Mouse (Mus musculus): ENCODE measurements around the gene Trim8. TPM values are rescaled to one million over a fixed set of nuclear protein-coding genes. Genes with fewer than 3 reads are reported as not detected.
A peak's percentile ranks its signal among the peaks of the same experiment; 100 is the strongest.

The Trim8 gene
- polyA plus RNA-seq (2015; fragmentation: Nextera tagmentation; extraction: Ambion mirVana) = 27.8 and 30.5 TPM in 2 replicates

DNA sequence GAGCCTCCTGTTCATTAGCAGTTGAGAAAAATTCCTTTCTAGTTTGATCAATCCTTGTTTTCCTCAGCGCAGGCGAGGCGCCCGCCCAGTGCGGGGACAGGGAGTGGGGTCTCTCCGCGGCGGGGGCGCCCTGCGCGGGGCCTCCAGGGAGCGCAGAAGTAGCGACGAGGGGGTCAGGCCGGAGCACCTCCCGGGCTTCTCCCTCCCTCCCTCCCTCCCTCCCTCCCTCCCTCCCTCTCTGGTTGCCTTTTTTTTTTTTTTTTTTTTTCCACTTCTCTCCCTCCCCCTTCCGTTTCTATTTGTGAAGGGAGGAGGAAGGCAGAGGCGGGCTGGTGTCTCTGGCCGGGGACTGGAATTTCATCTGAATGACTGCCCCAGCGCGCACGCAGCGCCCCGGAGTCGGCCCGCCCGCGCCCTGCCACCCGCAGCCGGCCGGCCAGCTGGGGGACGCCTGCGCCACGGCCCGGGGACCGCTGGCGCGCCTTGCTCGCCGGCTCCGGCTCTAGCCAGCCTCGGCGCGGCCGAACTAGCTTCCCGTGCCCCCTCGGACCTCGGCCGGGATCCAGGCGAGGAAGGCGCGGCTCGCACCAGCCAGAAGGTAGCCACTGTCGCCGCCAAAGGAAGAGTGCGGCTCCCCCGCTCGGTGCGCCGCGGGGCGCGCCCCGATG is at the start of gene Trim8:
Trim8 (plus strand) TSS at position 302 of the 668 bp plus-strand sequence.
- Histone ChIP-seq H3K36me3 (ENCODE audit: insufficient read depth, low read length) (0 out of 2 replicates have a peak, but pooled peaks cover 15% of the 10 kb centered on the region), H3K9ac (ENCODE audit: low read depth, low read length) (peak within 1 kb of the TSS; percentile 99), H3K27ac (peak within 1 kb of the TSS; percentile 100), H3K9me3 (replicated peaks; ENCODE audit: low read length) (no peaks in the 10 kb centered on the region), H3K27me3 (ENCODE audit: insufficient read depth, low read length) (no peaks in the 10 kb centered on the region), H3K4me3 (replicated peaks; ENCODE audit: low read depth, low read length) (peak within 1 kb of the TSS; percentile 96), H3K4me2 (ENCODE audit: low read length) (peak within 1 kb of the TSS; percentile 91), H3K4me1 (replicated peaks; ENCODE audit: insufficient read depth, low read length) (peaks cover 19% of the 10 kb centered on the region)
- TF ChIP-seq CTCF (IDR thresholded peaks at IDR 0.05; ENCODE audit: low read depth) = no peak
- ATAC-seq (replicated peaks; ENCODE audit: low FRiP score, low read depth) (peak; percentile 33), DNase-seq (ENCODE audit: low spot score) (peak; percentile 92)
- under 1% methylated on average over 52 of the region's 64 CpGs for WGBS

DNA sequence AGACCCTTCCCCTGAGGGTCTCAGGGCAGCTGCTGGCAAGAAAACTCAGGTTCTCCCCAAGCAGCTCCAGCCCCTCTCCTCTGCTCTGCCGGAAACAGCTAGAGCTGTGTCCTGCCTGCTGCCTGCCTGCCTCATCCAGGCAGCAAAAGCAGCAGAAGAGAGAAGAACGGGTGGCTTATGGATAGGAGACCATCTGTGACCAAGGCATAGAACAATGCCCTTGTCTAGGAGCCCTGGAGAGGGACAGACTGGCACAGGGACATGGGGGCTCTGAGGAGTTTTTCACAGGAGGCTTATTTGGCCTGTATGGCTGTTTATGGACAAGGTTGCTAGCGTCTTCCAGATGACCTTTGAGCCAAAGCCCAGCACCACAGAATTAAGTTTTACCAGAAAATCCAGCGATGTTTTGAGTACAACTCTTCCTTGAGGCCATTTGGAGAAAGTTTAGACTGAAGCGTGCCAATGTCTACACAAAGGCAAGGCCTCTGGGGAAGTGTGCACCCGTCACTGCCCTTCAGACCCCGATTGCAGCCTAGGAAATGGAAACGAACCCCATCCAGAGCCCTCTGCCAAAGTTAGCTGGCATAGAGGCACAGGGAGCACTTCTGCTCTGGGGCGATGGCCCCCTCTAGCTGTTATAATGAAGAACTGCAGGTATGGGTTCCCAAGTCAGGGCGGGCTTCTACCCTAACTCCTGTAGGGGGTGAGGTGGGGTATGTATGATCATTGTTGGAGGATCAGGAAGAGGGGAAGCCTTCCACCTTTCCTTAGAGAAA is 49.3 kb upstream of the Trim8 start:
- Histone ChIP-seq H3K4me3 (replicated peaks; ENCODE audit: low read depth, low read length) (no peak overlapping the region), H3K27me3 (ENCODE audit: insufficient read depth, low read length) (no peaks in the 10 kb centered on the region), H3K9me3 (replicated peaks; ENCODE audit: low read length) (no peaks in the 10 kb centered on the region), H3K4me2 (ENCODE audit: low read length) (no peak overlapping the region), H3K9ac (ENCODE audit: low read depth, low read length) (no peak overlapping the region), H3K27ac (peak overlapping the region; percentile 37; the same call in 1 of the 2 replicates), H3K4me1 (replicated peaks; ENCODE audit: insufficient read depth, low read length) (peaks cover 55% of the 10 kb centered on the region), H3K36me3 (ENCODE audit: insufficient read depth, low read length) (peaks cover 4% of the 10 kb centered on the region; the same call in 1 of the 2 replicates)
- 41% methylated on average over 10 of the region's 10 CpGs for WGBS
- peak; percentile 86 for TF ChIP-seq CTCF (IDR thresholded peaks at IDR 0.05; ENCODE audit: low read depth)
- ATAC-seq (replicated peaks; ENCODE audit: low FRiP score, low read depth) (no peak), DNase-seq (ENCODE audit: low spot score) (peak; percentile 83)

DNA sequence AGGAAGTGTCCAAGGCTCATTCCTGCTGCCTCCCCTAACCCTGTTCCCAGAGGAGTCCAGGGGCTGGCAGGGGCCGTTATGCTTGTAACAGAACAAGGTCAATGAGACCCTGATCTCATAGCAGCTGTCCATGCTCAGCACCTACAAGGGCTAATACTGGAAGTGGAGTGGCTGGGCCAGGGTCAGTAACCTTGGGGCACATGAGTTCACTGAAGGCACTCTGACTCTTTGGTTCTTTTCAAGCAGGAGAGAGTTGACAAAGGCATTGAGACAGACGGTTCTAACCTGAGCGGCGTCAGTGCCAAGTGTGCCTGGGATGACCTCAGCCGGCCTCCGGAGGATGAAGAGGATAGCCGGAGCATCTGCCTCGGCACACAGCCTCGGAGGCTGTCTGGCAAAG is 48.6 kb upstream of the Trim8 start:
- 71% methylated on average over 9 of the region's 9 CpGs for WGBS
- H3K4me3 ChIP-seq (replicated peaks; ENCODE audit: low read depth, low read length) = no peak overlapping the region
- DNase-seq (ENCODE audit: low spot score) (no peak), ATAC-seq (replicated peaks; ENCODE audit: low FRiP score, low read depth) (no peak)
- H3K9me3 ChIP-seq (replicated peaks; ENCODE audit: low read length) = no peaks in the 10 kb centered on the region
- peak overlapping the region; percentile 96 for H3K27ac ChIP-seq
- H3K36me3 ChIP-seq (ENCODE audit: insufficient read depth, low read length) = peaks cover 4% of the 10 kb centered on the region; the same call in 1 of the 2 replicates
- no peak overlapping the region for H3K4me2 ChIP-seq (ENCODE audit: low read length)
- no peak overlapping the region for H3K9ac ChIP-seq (ENCODE audit: low read depth, low read length)
- no peak for TF ChIP-seq CTCF (IDR thresholded peaks at IDR 0.05; ENCODE audit: low read depth)
- no peaks in the 10 kb centered on the region for H3K27me3 ChIP-seq (ENCODE audit: insufficient read depth, low read length)
- peaks cover 60% of the 10 kb centered on the region for H3K4me1 ChIP-seq (replicated peaks; ENCODE audit: insufficient read depth, low read length)

DNA sequence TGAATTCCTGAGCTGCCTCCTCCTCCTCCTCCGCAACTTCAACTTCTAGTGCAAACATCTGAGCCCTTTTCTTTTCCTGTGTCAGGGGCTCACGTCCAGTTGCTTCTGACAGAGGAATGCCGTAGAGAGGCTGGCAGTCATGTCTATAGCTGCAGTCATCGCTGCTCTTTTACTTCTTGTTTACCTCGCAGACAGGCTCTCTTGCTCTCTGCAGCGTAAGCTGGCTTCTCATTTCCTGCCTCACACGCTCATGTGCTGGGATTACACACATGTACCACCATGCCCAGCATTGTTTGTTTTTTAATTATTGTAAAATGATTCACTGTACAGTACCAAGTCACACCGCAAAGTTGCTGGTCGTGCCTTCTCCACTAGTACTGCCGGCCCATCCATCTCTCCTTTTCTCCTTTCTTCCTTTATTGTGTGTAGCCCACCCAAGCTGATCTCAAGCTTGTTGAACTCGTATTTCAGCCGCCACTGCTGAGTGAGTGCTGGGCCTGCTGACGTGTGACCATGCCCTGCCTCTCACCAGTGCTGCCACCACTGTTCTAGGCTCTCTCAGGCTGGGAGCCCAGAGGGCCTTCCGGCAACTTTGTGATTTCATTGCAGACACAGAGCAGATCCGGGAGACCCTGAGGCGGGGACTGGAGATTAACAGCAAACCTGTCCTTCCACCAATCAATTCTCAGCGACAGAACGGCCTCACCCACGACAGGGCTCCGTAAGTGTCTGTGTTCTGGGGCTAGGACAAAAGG is 47.2 kb upstream of the Trim8 start:
- peak; percentile 63 for DNase-seq (ENCODE audit: low spot score)

GRCm38 (mm10) chr19:46455032-46455431 is 46.5 kb upstream of the Trim8 start:
- Histone ChIP-seq H3K4me1 (replicated peaks; ENCODE audit: insufficient read depth, low read length) (peaks cover 70% of the 10 kb centered on the region), H3K36me3 (ENCODE audit: insufficient read depth, low read length) (peaks cover 4% of the 10 kb centered on the region; the same call in 1 of the 2 replicates), H3K9ac (ENCODE audit: low read depth, low read length) (peak overlapping the region; percentile 49; the same call in 1 of the 2 replicates), H3K27me3 (ENCODE audit: insufficient read depth, low read length) (no peaks in the 10 kb centered on the region), H3K9me3 (replicated peaks; ENCODE audit: low read length) (no peaks in the 10 kb centered on the region), H3K4me2 (ENCODE audit: low read length) (0 out of 2 replicates have a peak overlapping the region, but pooled peaks have one; percentile 25), H3K27ac (peak overlapping the region; percentile 96), H3K4me3 (replicated peaks; ENCODE audit: low read depth, low read length) (no peak overlapping the region)
- ATAC-seq (replicated peaks; ENCODE audit: low FRiP score, low read depth) = no peak; the same call in 1 of the 2 replicates
- 4% methylated on average over 1 of the region's 1 CpGs for WGBS
- peak; percentile 70 for DNase-seq (ENCODE audit: low spot score)
- no peak for TF ChIP-seq CTCF (IDR thresholded peaks at IDR 0.05; ENCODE audit: low read depth)

More for the DNA sequence above, 47.2 kb upstream of the Trim8 start:
- H3K4me3 ChIP-seq (replicated peaks; ENCODE audit: low read depth, low read length) = no peak overlapping the region
- WGBS = 15% methylated on average over 20 of the region's 20 CpGs
- no peaks in the 10 kb centered on the region for H3K9me3 ChIP-seq (replicated peaks; ENCODE audit: low read length)
- H3K27me3 ChIP-seq (ENCODE audit: insufficient read depth, low read length) = no peaks in the 10 kb centered on the region
- TF ChIP-seq CTCF (IDR thresholded peaks at IDR 0.05; ENCODE audit: low read depth) = no peak
- H3K4me2 ChIP-seq (ENCODE audit: low read length) = no peak overlapping the region
- ATAC-seq (replicated peaks; ENCODE audit: low FRiP score, low read depth) = peak; percentile 55
- H3K4me1 ChIP-seq (replicated peaks; ENCODE audit: insufficient read depth, low read length) = peaks cover 66% of the 10 kb centered on the region
- H3K27ac ChIP-seq = peak overlapping the region; percentile 96
- H3K9ac ChIP-seq (ENCODE audit: low read depth, low read length) = peak overlapping the region; percentile 49
- peaks cover 4% of the 10 kb centered on the region; the same call in 1 of the 2 replicates for H3K36me3 ChIP-seq (ENCODE audit: insufficient read depth, low read length)
